Mouse (Mus musculus): Measurements from ENCODE around the gene Arhgap8.
"Not testable (repeated sequence)": the region's sequence is repeated elsewhere in the genome, so short reads cannot be mapped to it uniquely, and the experiment has no call there.

The Arhgap8 gene

DNA sequence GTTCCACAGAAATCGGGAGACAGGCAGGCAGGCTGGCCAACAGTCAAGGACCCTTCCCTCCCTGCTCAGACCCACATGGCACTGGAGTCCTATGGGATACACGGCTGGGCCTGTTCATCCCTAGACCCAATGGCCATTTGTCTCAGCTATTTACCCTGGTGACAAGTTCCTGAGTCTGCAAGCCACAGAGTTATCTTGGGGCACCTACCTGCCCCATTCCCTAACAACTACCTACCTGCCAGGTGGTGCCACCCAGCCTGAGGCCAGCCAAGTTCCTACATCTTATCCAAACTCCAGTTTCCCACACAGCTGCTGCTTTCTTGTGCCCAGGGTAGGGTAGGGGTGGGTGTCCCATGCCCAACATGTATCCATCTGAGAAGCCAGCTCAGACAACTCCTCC, 21.7 kb upstream of the Arhgap8 start:
- DNase-seq (ENCODE audit: low spot score) = no peak

DNA sequence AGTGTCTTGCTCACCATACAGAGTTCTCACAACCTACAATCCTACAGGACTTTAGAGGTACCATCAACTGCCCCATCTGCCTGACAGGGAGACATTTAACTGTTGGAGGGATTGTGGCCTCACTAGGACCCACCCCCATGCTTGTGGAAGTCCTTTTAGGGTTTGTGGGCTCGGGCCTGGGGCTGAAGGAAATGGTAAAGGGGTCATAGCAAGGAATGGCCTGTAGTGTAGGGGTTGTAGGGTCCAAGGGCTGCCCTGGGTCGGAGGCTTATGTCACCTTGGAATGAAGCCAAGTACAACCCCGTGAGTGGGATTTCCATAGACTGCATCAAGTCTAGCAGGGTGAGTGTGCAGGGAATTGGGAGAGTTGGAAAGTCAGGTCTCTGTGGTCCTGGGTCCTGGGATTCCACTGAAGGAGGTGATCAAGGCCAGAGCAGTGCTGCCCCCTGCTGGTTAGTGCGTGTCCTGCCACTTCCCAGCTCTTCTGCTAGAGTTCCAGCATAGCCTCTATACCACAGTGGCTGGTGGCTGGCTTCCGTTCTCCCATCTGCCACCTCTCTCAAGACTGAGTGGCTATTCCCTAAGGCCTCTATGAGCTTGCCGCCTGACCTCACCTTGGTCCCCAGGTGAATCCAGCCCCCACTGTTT, 19.6 kb upstream of the Arhgap8 start:
- peak; percentile 48 for DNase-seq (ENCODE audit: low spot score)

DNA sequence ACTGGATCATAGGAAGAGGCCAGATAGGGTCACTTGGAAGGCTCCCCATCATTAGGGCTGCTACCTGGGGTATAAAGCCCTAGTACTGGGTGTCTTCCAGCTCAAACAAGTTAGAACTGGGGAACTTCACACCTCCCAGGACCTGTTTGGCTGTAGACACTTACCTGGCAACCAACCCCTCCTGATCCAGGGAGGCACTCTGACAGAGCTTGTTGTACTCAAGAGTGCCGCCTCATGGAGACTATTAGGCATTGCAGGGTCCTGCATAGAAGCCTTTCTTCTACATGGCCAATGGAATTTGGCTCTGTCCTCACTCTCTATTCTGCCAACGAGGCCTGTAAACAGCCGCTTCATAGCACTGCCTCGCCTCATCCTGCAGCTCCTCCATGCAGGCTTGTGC, 17.9 kb upstream of the Arhgap8 start:
- peak; percentile 36 for DNase-seq (ENCODE audit: low spot score)

DNA sequence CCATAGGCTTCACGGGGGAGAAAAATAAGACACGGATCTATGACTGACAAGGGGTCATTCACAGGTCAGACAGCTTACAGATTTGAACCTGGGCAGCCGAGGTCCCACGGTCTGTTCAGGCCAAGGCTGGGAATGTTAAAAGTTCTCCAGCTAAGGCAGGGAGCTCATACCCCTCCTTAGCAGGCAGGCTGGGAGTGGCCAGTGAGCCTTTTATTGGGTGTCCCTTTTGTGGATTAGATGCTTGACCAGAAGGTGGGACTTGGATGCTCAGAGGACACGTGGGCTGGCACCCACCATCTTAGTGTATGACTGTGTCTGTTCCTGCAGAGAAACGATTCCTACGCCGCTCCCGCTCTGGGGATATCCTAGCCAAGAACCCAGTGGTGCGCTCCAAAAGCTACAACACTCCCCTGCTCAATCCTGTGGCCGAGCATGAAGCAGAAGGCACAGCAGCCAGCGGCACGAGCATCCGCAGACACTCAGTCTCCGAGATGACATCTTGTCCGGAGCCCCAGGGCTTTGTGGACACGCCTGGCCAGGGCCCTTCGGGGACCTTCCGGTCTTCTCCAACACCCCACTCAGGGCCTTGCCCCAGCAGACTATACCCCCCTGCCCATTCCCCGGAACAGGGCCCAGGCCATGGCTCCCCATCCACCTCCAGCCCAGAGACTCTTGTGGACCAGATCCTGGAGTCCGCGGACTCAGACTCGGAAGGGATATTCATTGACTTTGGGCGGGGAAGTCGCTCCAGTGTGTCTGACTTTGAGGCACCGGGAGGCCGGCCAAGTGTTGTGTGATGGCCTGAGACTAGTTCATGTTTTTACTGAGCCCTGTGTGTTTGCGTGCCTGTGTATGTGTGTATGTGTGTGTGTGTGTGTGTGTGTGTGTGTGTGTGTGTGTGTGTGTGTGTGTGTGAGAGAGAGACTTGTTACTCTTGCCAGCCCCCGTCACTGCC, 17.2 kb upstream of the Arhgap8 start:
- no peak for DNase-seq (ENCODE audit: low spot score)

DNA sequence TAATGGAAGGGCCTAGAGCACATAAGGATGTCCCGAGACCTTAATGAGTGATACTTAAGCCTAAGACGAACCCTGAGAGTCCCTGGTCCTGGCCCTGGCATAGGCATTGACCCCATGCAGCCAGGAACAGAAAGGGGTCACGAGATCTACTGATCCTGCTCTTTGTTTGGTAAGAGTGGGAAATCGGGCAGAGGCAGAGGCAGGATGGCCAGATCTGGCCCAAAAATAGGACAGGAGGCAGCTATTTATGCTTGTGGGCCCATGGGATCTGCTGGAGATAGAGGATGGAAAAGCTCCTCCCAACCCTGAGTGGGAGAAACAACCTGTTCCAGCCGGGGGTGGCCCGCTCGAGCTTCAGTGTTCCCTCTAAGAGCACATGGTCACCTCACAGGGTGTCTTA, 15.9 kb upstream of the Arhgap8 start:
- DNase-seq (ENCODE audit: low spot score) = no peak

DNA sequence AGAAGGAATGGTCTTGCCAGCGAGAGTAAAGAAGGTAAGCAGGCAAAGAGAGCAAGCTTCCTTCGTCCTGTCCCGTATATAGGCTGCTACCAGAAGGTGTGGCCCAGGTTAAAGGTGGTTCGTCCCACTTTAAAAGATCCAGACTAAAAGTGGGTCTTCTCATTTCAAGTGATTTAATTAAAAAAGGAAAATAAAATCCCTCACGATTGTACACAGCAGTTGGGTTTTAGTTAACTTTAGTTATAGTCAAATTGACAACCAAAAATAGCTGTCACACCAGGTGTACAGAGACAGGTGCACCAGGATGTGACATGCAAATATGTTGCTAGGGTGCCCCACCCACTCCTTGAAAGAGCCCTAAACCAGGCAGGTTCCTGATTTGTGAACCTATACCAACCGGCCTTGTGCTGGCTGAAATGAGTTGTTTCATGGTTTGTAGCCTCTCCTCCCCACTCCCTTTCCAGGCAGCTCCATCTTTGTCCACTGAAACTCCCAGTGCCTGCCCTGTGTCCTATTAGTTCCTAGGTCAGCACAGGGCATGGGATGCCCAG, 14.4 kb upstream of the Arhgap8 start:
- DNase-seq (ENCODE audit: low spot score) = no peak

DNA sequence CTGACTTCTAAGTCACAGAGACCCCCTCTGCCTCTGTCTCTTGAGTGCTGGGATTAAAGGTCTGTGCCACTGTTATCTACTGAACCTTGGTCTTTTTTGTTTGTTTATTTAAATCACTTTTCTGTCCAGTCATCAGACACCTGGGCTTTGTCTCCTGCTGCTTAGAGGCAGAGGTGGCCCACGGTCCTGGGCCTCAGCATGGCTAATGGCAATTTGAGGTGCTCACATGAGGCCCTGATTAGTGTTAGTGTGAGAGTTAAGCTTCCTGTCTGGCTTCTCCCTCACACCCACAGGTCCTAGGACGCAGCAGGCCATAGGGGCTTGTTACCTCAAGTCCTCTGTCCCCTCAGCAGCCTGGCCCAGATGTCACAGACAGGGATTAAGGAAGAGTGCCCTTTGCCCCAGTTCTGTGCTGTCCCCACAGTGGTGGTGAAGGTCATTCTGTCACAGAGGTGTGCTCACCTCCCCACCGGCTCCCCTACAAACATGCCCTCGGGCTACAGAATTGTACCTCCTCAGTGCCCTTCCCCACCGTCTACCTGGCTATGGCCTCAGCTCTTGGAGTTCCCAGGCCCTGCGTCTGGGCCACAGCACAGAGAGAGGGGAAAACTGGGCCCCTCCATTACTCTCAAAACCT, 12.8 kb upstream of the Arhgap8 start:
- DNase-seq (ENCODE audit: low spot score) = no peak

DNA sequence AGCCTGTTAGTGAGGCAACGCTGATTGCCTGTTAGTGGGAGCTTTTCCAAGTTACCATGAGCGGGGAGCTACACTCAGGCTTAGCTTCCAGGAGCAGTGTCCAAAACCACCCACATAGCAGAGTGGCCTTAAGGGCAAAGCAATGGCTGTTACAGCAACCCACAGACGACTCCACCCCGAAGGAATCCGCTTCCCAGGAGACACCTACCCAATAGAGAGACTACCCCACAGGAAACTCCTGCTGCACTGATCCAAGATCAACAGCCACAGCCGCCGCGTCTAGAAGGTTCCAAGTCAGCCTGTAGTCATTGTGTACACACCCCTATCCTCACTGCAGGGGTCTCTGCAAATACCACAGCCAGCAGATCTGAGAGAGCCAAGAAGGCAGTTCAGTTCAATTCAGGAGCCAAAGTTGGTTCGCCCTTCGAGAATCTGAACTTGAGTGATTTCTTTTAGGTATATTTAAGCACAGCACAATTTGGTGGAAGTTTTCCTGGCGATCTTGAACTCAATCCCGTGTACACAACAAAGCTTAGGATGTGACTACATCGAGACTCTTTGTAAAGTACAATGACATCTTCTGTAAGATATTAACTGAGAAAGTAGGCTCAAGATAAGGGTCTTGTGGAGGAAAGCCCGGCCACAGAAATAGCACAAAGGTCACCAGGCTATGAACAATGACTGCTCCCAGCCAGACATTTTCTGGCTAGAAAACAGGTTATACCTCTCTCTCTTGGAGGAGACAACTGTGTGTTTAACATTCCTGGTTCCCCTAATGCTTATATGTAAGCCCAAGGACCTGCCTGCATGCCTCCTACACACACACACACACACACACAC, 7.1 kb upstream of the Arhgap8 start:
- DNase-seq (ENCODE audit: low spot score) = no peak

DNA sequence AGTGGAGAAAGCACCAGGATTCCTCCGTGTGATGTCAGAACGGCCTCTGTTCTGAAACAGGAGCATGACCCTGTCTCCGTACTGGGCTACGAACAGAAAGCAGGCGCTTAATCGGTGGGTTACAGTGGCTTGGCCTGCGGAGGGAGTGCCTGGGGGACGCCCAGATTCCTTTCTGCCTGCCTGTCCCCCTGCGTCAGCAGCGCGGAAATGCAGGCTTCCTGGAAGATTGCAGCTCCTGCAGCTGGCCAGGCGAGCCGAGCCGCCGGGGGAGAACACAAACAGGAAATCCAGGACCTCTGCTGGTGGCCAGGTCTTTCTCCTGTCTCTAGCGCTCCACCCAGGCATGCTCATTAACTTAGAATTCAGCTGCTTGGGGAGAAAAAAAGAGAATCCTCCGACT, 5.1 kb upstream of the Arhgap8 start:
- DNase-seq (ENCODE audit: low spot score) = peak; percentile 20

DNA sequence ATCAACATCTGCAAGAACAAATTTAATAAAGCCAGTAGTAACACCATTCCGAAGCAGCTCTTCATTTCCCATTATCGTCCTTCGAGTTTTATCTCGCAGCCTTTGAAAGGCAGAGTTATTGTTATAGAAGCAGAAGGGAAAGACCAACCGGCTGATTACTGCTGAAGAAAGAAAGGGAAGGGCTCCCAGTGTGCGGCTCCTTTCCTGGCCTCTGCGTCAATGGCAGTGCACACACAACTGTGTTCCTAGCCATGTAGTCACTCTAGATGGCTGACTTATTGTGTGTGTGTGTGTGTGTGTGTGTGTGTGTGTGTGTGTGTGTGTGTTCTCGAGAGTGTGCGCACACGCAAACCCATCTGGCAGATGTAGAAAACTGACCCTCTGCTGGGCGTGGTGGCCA, 4.7 kb upstream of the Arhgap8 start:
- no peak for DNase-seq (ENCODE audit: low spot score)

DNA sequence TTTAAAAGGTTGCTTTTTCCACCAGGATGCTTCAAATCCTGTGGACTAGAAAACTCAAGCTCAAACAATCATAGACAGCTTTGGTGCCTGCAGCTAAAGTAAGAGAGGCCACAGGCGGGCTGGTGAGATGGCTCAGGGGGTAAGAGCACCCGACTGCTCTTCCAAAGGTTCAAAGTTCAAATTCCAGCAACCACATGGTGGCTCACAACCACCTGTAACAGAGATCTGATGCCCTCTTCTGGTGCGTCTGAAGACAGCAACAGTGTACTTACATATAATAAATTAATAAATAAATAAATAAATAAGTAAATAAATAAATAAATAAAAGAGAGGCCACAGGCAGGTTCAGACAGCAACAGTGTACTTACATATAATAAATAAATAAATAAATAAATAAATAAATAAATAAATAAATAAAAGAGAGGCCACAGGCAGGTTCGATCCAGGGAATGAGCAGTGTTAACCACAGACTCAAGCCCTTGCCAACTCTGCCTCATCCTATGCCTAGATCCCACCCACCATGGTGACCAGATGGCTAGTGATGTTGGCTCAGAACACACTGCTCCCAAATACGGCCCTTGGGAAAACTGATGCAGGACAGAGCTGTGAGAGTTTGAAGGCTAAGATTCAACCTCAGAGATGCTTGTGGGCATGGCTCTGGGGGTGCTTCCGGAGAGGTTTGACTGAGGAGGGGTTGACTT, 2.1 kb upstream of the Arhgap8 start:
- DNase-seq (ENCODE audit: low spot score) = not testable (repeated sequence)

DNA sequence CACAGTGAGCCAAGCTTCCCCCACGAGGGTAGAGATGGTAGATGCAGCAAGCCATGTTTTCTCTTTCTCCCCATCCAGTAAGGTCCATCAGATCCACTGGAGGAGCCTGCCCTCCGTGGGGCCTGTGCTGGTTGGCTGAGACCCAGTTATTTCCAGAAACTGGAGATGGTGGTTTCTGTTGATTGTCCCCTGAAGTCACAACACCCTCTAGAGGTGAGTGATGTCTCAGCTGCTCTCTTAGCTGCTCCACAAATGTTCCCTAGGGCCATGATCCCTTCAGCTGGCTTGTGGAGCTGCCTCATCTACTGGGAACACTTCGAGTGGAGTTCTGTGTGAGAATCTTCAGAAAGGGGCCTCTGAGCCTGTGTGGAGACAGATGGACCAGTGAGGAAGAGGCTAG, 1.1 kb upstream of the Arhgap8 start:
- no peak for DNase-seq (ENCODE audit: low spot score)

DNA sequence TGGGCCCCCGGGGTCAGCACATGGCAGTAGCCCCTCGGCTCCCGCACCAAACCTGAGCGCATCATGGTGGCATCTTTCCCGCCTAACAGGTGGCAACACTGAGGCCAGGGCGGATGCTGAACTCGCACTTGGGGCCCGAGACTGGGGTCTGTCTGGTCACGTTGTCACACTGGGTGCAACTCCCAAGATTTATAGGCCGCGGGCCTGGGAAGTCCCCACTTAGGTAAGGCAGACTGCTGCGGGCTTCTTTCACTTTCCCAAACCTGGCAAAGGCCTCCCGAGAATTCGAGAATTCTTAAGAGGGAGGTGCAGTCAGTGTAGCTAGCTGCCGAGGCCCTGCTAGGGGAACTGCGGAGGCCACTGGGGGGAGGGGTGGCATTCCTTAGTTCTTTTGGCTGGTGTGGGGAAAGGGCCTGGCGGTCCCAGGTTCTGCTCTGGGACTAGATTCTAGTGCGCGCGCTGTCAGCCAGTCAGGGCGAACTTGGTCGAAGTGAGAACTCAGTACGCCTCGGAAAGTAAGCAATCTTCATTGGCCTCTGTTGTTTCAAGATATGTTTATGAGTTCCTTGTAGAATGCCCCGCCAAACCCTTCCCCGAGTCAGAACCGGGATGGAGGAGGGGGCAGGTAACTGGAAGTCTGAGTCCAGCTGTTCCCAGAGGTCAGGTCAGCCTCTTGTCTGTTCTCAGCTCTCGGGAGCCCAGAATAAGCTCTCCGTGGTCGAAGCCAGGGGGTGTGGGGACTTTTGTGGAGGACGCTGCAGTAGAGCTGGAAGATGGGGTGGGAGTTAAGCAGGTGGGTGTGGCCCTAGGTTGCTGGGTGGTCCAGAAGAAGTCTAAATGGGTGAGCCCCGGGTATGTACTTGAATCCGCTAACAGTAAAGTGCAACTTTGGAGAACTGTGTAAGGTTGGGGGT, 696 bp downstream of the Arhgap8 start:
- DNase-seq (ENCODE audit: low spot score) = no peak

DNA sequence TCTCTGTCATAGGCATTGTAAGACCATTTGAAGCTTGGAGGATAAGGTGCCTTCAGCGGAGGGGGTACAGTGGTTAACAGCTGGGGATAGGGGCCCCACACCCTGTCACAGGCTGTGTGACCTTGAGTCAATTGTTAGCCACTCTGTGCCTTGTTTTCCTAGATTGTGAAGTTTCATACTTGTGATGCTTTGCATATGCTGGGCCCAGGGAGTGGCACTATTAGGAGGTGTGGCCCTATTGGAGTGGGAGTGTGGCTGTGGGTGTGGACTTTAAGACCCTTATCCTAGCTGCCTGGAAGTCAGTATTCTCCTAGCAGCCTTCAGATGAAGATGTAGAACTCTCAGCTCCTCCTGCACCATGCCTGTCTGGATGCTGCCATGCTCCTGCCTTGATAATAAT, 3.8 kb downstream of the Arhgap8 start:
- DNase-seq (ENCODE audit: low spot score) = not testable (repeated sequence)

DNA sequence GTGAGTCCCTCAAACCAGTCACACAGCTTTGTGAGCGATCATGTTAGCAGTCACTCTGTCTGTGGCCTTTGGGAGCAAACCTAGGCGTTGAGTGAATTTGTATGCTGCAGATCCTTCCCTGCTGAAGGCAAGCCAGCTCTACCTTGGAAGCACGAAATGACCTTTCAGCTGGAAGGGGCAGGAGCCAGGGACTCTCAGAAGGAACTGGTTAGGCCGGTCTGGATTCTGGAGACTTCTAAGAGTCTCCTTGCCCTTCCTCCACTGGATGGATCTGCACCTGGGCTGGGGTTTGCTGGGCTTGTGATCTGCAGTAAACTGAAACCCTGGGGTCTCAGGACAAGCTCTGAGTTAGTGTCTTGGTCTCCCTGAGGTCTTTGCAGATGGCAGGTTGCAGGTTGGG, 4.3 kb downstream of the Arhgap8 start:
- DNase-seq (ENCODE audit: low spot score) = no peak

DNA sequence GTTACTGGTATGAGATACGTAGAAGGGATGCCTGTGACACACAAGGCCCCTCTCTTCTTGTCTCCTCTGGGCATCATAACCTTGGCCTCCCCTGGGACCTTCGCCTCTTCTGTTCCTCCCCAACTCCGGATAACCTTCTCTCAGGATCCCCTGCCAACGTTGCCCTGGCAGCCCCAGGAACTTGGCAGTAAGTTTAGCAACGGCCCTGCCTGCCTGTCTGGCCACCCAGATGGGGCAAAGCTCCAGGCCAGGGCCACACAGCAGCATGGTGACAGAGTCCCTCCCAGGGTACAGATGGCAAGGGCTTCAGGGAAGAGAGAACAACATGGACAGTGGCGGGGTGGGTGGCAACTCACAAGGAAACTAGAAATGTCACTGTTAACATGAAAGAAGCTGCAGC, 9.8 kb downstream of the Arhgap8 start:
- DNase-seq (ENCODE audit: low spot score) = peak; percentile 20

DNA sequence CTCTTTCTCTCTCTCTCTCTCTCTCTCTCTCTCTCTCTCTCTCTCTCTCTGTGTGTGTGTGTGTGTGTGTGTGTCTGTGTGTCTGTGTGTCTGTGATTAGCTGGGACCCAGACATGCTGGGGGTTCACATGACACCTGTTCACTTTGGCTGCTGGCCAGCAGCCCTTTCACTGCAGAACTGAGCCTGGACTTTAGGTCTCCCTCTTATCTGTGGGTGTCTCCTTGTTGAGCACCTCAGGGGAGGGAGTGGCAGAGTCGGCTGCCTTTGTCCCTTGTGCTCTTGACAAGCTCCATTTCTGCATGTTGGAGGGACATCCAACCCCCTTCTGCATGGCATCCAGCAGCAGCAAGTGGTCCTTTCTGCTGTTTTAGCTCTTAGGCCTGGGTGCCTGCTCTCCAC, 11.0 kb downstream of the Arhgap8 start:
- no peak for DNase-seq (ENCODE audit: low spot score)

DNA sequence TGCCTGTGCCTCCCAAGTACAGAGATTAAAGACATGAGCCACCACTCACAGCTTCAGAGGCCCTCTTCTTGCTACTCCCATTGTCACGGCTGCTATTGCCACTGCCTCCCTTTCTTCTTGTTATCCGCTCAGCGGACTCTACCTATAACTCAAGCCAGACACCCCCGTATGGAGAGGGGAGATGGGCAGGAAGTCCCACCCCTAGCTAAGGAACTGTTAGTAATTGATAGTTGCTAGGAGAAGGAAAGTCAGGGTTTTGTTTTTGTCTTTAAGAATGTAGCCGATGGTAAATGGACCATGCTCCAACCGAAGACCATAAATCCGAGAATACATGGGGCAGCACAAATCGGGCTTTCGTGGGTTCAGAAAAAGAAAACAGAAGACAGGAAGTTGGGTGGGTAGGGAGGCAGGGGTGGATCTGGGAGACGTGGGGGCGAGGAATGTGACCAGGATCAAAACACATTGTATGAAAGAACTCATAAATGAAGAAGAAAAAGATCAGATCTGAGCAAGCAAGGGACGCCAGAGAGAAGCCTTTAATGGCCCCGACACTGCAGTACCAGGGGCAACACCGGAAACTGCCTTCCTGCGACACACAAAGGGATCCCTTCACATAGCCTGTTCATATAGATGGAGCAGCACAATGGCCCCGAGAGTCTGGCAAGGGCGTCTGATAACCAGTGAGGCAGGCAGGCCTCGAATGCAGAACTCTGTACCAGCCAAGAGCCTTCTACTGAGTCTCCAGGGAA, 12.0 kb downstream of the Arhgap8 start:
- no peak for DNase-seq (ENCODE audit: low spot score)

DNA sequence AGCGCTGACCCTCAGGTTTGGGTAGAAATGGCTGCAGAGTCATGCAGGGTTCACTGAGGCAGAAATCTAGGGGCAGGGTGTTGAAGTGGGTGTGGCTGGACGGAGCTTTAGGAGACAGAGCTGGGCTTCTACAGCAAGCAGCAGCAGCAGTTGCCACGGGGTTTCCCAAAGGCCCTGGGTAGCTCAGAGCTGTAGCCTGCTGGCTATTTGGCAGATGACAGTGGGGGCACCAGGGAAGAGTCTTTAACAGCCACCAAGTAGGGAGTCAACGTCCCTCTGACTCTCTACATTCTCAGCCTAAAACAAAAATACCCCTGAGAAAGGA, 12.5 kb downstream of the Arhgap8 start:
- no peak for DNase-seq (ENCODE audit: low spot score)
